Mouse (Mus musculus): Measurements from ENCODE around the gene Arsg.

Arsg gene

DNA sequence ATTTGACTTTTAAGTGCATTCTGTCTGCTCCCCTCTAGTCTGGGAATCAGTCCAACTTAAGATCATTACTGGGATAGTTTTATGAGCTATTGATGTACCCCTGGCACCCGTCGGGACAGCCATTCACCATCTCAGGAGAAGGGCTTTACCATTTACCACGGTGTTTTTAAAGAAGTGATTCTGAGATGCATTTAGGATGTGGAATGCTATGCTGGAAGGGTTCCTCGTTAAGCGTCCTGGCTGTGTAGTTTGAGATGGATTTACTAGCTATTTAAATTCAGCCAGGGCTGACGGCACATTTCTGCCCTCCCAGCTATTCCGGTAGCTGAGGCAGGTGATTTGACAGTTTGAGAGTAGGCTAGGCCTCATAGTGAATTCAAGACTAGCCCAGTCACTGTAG is 71.3 kb downstream of the Arsg start:
- no peak for DNase-seq (ENCODE audit: low spot score in 2 of 2)

GRCm38 (mm10) chr11:109545265-109545664 is 72.1 kb downstream of the Arsg start:
- no peak for DNase-seq (ENCODE audit: low spot score in 2 of 2)

DNA sequence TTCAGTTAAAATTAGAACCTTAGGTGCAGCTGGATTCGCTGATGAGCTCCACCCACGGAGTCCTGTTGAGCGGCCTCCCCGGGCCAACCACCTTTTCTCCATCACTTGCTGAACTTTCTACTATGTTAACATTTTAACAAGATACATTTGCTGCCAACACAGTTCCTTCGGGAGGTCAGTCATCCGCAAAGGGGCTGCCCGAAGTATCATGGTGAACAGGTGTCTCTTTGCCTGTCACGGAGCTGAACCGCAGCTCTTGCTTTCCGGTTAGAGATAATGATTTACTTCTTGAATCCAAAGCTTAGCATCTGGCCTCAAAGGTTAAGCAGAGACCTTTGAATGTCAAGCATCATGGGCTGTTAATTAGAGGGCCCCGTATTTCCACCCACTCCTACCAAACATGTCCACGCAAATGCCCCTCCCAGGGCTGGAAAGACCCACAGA is 72.5 kb downstream of the Arsg start:
- no peak for DNase-seq (ENCODE audit: low spot score in 2 of 2)

DNA sequence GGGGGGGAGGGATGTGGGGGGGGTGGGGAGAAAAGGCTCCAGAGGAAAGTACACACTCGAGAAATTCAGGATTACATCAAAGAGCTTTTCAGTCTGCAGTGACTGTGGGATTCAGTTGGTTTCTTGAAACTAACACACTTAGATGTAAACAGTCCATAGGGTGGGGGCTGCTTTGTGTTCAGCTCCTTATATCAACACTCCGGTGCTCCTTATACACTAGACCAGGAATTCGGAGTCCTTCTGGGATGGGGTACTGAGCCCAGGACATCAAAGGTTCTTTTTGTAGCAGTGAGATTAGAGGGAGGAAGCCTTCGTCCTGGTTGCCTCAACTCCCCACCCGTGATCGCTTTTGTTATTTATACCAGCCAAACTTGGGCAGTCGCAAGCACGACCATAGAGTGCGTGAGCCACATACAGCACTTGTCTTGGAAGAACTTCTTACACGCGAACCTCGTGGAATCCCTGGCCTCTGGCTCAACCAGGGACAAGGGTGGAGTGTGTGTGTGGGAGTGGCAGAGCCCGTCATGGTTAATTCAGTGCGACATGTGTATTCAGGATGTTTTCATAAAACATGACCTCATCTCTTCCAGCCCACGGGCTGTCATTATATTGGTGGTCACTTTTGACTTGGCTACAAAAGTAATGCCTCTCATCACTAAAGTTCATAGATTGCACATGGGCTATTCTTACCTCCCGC is 73.3 kb downstream of the Arsg start:
- no peak for DNase-seq (ENCODE audit: low spot score in 2 of 2)

DNA sequence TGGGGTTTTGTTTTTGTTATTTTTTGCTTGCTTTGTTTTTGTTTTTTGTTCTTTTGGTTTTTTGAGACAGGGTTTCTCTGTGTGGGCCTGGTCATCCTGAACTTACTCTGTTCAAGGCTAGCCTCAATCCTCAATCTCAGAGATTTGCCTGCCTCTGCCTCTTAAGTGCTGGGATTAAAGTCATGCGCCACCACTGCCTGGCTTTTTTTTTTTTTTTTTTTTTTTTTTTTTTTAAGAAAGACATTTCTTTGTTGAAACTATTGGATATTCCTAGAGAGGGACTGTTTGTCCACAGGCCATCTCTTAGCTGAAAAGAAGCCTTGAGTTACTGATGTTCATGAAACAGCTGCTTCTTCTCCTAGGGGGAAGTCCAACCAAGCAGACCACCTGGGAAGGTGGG is 74.5 kb downstream of the Arsg start:
- no peak for DNase-seq (ENCODE audit: low spot score in 2 of 2)

- DNase-seq (ENCODE audit: low spot score in 2 of 2): no peak
Measured at GRCm38 (mm10) chr11:109549599-109550290, 76.6 kb downstream of the Arsg start.

DNA sequence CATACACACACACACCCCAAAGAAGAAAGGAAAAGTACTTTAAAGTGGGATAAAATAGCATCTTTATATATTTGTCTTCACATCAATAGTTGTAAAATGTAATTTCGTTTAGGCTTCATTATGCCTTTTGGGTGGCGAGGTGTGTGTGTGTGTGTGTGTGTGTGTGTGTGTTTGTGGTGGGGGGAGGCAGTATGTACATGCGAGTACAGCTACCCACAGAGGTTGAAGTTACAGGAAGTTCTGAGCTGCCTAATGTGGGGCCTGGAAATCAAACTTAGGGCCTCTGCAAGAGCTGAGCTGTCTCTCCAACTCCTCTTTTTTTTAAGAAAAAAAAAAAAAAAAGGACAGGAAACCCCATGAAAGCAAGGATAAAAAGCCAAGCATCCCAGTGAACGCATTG is 80.7 kb downstream of the Arsg start:
- no peak for DNase-seq (ENCODE audit: low spot score in 2 of 2)

DNA sequence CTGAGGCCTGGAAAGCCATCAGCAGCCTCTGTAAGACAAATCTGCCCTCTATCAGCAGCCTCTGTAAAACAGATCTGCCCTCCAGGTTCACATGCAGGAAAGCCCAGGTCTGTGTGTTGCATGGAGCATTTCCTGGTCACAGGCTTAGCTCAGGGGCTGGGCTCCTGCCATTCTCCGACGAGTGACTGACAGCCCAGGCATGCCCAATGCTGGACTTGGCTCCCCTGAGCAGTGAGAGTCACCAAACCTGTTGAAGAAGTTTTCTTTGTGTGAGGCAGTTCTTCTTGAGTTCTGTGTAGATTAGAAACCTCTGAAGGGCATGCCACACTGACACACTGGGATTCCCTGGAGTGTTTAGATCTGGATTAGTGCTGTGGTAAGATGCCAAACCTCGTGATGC is 81.3 kb downstream of the Arsg start:
- DNase-seq (ENCODE audit: low spot score in 2 of 2): no peak

GRCm38 (mm10) chr11:109556130-109556529 is 83.0 kb downstream of the Arsg start:
- DNase-seq (ENCODE audit: low spot score in 2 of 2): no peak

- DNase-seq (ENCODE audit: low spot score in 2 of 2): no peak
Measured at GRCm38 (mm10) chr11:109557419-109557818, 84.2 kb downstream of the Arsg start.

- no peak for DNase-seq (ENCODE audit: low spot score in 2 of 2)
Measured at GRCm38 (mm10) chr11:109559241-109559640, 86.1 kb downstream of the Arsg start.

GRCm38 (mm10) chr11:109560793-109561257 is 87.7 kb downstream of the Arsg start:
- no peak for DNase-seq (ENCODE audit: low spot score in 2 of 2)

DNA sequence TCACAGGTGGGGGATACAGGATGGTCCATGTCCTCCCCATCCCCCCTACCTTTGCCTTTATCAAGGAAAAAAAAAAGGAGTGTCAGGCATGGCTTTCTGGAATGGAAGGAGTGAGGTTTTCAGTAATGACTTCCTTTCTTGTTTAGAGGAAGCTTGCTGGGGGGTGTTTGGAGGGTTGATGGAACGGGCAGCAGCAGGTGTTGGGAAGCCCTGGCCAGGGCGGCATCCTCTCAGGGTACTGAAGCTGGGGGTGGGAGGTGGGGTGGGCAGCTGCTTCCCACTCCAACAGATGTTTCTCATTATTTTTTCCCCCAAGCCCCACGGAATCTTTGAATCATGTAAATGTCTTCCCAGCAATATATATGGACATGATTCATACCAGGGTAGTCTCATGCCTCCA is 88.3 kb downstream of the Arsg start:
- DNase-seq (ENCODE audit: low spot score in 2 of 2): no peak

DNA sequence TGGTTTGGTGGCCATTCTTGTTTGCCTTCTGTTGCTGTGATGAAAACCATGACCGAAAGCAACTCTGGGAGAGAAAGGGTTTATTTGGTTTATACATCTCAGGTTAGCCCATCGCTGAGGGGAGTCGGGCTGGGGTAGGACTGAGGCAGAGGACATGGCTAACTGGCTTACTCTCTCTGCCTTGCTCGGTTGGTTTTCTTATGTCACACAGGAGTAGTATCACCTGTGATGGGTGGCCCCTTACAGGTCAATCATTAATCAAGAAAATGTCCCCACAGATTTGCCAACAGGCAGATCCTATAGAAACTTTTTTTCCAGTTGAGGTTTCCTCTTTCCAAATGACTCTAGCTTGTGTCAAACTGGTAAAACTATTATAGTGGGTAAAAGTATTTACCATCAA is 90.5 kb downstream of the Arsg start:
- DNase-seq (ENCODE audit: low spot score in 2 of 2): no peak

- DNase-seq (ENCODE audit: low spot score in 2 of 2): no peak
Measured at GRCm38 (mm10) chr11:109564466-109565214, 91.5 kb downstream of the Arsg start.

DNA sequence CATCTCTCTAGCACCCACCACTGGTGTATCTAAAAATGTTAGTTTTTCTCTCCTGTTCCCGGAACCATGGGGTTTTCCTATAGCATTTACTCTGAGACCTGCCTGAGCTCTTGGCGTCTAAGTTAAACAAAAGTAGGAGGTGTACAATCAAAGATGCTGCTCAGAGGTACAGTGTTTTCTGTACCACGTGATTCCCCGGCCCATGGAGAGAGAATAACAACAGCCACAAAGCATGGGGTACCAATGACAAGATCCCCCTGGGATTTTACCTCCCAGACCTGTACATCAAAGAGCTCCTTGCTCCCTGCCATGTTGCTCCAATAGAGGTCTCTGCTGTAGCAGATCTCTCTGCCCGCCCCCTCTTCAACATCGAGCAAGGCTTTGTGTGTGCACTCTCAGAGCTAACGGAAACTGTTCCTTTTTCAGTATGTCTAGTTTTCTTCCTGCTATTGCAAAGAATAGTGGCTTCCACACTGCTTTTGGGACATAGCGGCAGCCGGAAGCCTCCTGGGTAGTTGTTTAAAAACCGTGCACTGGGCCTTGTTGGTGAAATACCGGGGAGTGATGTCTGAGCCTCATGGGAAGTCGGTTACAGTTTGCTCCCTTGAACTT is 95.9 kb downstream of the Arsg start:
- no peak for DNase-seq (ENCODE audit: low spot score in 2 of 2)

DNA sequence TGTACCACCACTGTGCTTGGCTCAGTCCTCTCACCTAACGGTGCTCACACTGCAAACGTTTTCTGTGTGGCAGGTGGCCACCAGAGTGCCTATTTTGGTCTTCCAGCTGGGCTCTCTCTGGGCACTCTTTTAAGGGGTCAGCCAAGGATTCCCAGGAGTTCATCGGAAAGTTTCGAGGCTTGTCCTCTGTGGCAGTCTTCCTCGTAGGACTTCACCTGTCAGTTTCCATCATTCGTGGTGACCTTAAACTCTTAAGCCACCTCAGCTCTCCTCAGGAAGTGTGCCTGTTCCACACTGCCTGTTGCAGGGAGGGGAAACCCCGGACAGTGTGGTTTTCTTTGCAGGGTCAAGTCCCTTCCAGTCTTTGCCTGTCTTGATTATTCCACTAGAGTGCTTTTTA is 96.6 kb downstream of the Arsg start:
- no peak for DNase-seq (ENCODE audit: low spot score in 2 of 2)

DNA sequence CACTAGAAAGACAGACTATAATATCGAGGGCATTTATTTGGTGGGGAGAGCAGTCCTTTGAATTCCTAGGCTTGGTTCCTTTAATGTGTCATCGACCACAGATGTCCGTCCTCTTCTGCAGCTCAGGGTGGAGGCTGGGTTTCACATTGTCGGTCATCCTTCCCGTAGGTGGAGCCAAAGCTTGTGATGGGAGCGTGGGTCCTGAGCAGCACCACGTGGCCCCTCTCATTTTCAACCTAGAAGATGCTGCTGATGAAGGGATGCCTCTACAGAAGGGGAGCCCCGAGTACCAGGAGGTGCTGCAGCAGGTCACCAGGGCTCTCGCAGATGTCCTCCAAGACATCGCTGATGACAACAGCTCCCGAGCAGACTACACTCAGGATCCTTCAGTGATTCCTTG is 98.9 kb downstream of the Arsg start:
- DNase-seq (ENCODE audit: low spot score in 2 of 2): no peak

GRCm38 (mm10) chr11:109574604-109575003 is 101.4 kb downstream of the Arsg start:
- no peak for DNase-seq (ENCODE audit: low spot score in 2 of 2)

- DNase-seq (ENCODE audit: low spot score in 2 of 2): no peak
Measured at GRCm38 (mm10) chr11:109575832-109576231, 102.7 kb downstream of the Arsg start.

GRCm38 (mm10) chr11:109578536-109578935 is 105.4 kb downstream of the Arsg start:
- DNase-seq (ENCODE audit: low spot score in 2 of 2): no peak

DNA sequence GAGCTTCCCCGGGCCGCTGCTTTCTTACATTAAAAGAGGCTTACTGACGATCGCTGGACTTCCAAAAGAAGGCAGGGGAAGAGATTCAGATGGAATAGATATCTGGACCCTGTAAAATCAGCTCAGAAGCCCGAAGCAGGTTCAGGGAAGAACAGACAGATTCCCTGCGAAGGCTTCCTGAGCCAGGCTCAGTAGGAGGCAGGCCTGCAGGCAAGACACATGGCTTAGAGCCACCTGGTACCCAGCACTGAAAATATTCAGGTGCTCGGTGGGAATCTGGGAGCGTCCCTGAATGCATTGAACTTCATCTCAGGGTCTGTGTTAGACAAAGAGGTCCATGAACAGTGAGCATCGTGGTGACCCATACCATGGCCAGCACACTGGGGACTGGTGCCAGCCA is 106.8 kb downstream of the Arsg start:
- no peak for DNase-seq (ENCODE audit: low spot score in 2 of 2)

Data from frontal cortex, postnatal 10 days (tissue).